Mouse (Mus musculus) lung, embryonic 14.5 days (tissue): ENCODE measurements at regions not wholly inside any gene's neighbourhood (a gene's known extent, or its start where the extent isn't known, plus 50 kb on each side); places are given as distances from the start of the nearest gene placed in this dataset.

Source experiments
- ATAC-seq: fragments of 200-750 bp; cut with Nextera tagmentation; 2 replicates; pipeline ENCODE4 v1.8.0; 2017; ENCODE audit warnings: mild to moderate bottlenecking, moderate TSS enrichment, moderate library complexity; ENCODE audit not compliant: insufficient read depth
- DNase-seq: peaks from one replicate; pipeline ENCODE4 v3.0.0-alpha.2; 2015
- H3K27ac ChIP-seq: fragments of 300-500 bp; sonication (generic); 2 replicates; pipeline ENCODE4 v1.5.1; 2014; ENCODE audit warnings: low read depth, mild to moderate bottlenecking, moderate library complexity
- H3K27me3 ChIP-seq: fragments of 300-500 bp; sonication (generic); 2 replicates; pipeline ENCODE4 v1.6.1; 2014; ENCODE audit warnings: low read length, control low read depth; ENCODE audit not compliant: insufficient read depth
- H3K36me3 ChIP-seq: fragments of 300-500 bp; sonication (generic); 2 replicates; pipeline ENCODE4 v1.6.1; 2014; ENCODE audit warnings: control low read depth; ENCODE audit not compliant: insufficient read depth
- H3K4me1 ChIP-seq: fragments of 300-500 bp; sonication (generic); 2 replicates; pipeline ENCODE4 v1.6.1; 2014; ENCODE audit warnings: antibody characterized with exemption, control low read depth; ENCODE audit not compliant: insufficient read depth
- H3K4me2 ChIP-seq: fragments of 300-500 bp; sonication (generic); 2 replicates; pipeline ENCODE4 v1.6.1; 2014; ENCODE audit warnings: mild to moderate bottlenecking
- H3K4me3 ChIP-seq: fragments of 300-500 bp; sonication (generic); 2 replicates; pipeline ENCODE4 v1.5.1; 2014; ENCODE audit warnings: low read depth, low read length
- H3K9ac ChIP-seq: fragments of 300-500 bp; sonication (generic); 2 replicates; pipeline ENCODE4 v1.6.1; 2014
- H3K9me3 ChIP-seq: fragments of 300-500 bp; sonication (generic); 2 replicates; pipeline ENCODE4 v1.6.1; 2016; ENCODE audit warnings: low read depth, low read length, control low read depth
- CTCF ChIP-seq: IDR thresholded peaks from 2 replicates; pipeline ENCODE4 v1.5.1; 2016; ENCODE audit warnings: antibody characterized with exemption, low read depth
- WGBS: fragments of 180-500 bp; shearing (Covaris S2); extraction: QIAGEN DNeasy Blood & Tissue Kit; methylation state at CpG from one replicate; pipeline ENCODE4 v1.1.7; 2014; 5-methylcytosine and 5-hydroxymethylcytosine counted together

- Histone ChIP-seq H3K36me3 (no peaks in the 10 kb centered on the region), H3K9ac (no peak overlapping the region), H3K27me3 (no peaks in the 10 kb centered on the region), H3K4me2 (no peak overlapping the region), H3K4me3 (no peak overlapping the region), H3K27ac (no peak overlapping the region), H3K9me3 (no peaks in the 10 kb centered on the region), H3K4me1 (no peaks in the 10 kb centered on the region)
- DNase-seq (no peak), ATAC-seq (no peak)
- TF ChIP-seq CTCF, result no peak
- 56% methylated on average over 4 of the region's 4 CpGs for whole genome bisulfite sequencing
These were observed 73.2 kb upstream of the Zc3h12c start for GRCm38 (mm10) chr9:52241577-52241976.

- no peak overlapping the region for H3K9ac ChIP-seq
- H3K4me1 ChIP-seq, result no peaks in the 10 kb centered on the region
- no peak overlapping the region for H3K4me2 ChIP-seq
- no peaks in the 10 kb centered on the region for H3K27me3 ChIP-seq
- WGBS, result 45% methylated on average over 12 of the region's 12 CpGs
- no peak for ATAC-seq
- TF ChIP-seq CTCF, result no peak
- H3K9me3 ChIP-seq, result no peaks in the 10 kb centered on the region
- no peaks in the 10 kb centered on the region for H3K36me3 ChIP-seq
- DNase-seq, result no peak
- no peak overlapping the region for H3K27ac ChIP-seq
- no peak overlapping the region for H3K4me3 ChIP-seq
These were observed 72.4 kb upstream of the Zc3h12c start for GRCm38 (mm10) chr9:52240585-52241320.

- no peaks in the 10 kb centered on the region for H3K36me3 ChIP-seq
These were observed 66.4 kb upstream of the Zc3h12c start for GRCm38 (mm10) chr9:52234775-52235174.

GRCm38 (mm10) chr9:52229589-52229988 lies 61.2 kb upstream of the Zc3h12c start:
- Histone ChIP-seq H3K27me3 (no peaks in the 10 kb centered on the region), H3K9me3 (no peaks in the 10 kb centered on the region), H3K9ac (no peak overlapping the region), H3K4me1 (no peaks in the 10 kb centered on the region), H3K4me3 (no peak overlapping the region), H3K4me2 (no peak overlapping the region), H3K36me3 (no peaks in the 10 kb centered on the region), H3K27ac (no peak overlapping the region)
- no peak for TF ChIP-seq CTCF
- 76% methylated on average over 9 of the region's 9 CpGs for WGBS
- ATAC-seq (no peak), DNase-seq (no peak)

More at GRCm38 (mm10) chr9:52234775-52235174, 66.4 kb upstream of the Zc3h12c start:
- Histone ChIP-seq H3K27me3 (no peaks in the 10 kb centered on the region), H3K9me3 (no peaks in the 10 kb centered on the region), H3K4me2 (no peak overlapping the region), H3K9ac (no peak overlapping the region), H3K4me1 (no peaks in the 10 kb centered on the region), H3K27ac (no peak overlapping the region), H3K4me3 (no peak overlapping the region)
- ATAC-seq (no peak), DNase-seq (no peak)
- 76% methylated on average over 9 of the region's 9 CpGs for WGBS
- no peak for TF ChIP-seq CTCF

GRCm38 (mm10) chr9:52225646-52226045 lies 57.3 kb upstream of the Zc3h12c start:
- Histone ChIP-seq H3K9me3 (no peaks in the 10 kb centered on the region), H3K36me3 (no peaks in the 10 kb centered on the region), H3K27ac (no peak overlapping the region), H3K9ac (no peak overlapping the region), H3K27me3 (no peaks in the 10 kb centered on the region), H3K4me1 (no peaks in the 10 kb centered on the region), H3K4me3 (no peak overlapping the region), H3K4me2 (no peak overlapping the region)
- TF ChIP-seq CTCF, result no peak
- DNase-seq (no peak), ATAC-seq (no peak)
- WGBS, result 61% methylated on average over 3 of the region's 3 CpGs

- Histone ChIP-seq H3K4me2 (no peak overlapping the region), H3K27me3 (no peaks in the 10 kb centered on the region), H3K9ac (no peak overlapping the region), H3K9me3 (no peaks in the 10 kb centered on the region), H3K36me3 (no peaks in the 10 kb centered on the region), H3K27ac (no peak overlapping the region), H3K4me1 (no peaks in the 10 kb centered on the region), H3K4me3 (no peak overlapping the region)
- 41% methylated on average over 7 of the region's 7 CpGs for WGBS
- ATAC-seq (no peak), DNase-seq (no peak)
- no peak for TF ChIP-seq CTCF
These were observed 55.2 kb upstream of the Zc3h12c start for GRCm38 (mm10) chr9:52223509-52224113.
